Mouse (Mus musculus) limb, embryonic 12.5 days (tissue): Measurements from ENCODE around the gene Fndc1. TPM values are rescaled to one million over a fixed set of nuclear protein-coding genes. Genes with fewer than 3 reads are reported as not detected.

ENCODE experiments used
- ATAC-seq: fragments of 200-750 bp; cut with Nextera tagmentation; 2 replicates; pipeline ENCODE4 v1.8.0; 2017; ENCODE audit warnings: low read depth, moderate TSS enrichment; ENCODE audit not compliant: insufficient number of reproducible peaks, insufficient read depth, low FRiP score, low TSS enrichment
- H3K27ac ChIP-seq: fragments of 300-500 bp; sonication (generic); 2 replicates; pipeline ENCODE4 v1.5.1; 2016; ENCODE audit warnings: mild to moderate bottlenecking, moderate library complexity
- H3K27me3 ChIP-seq: fragments of 300-500 bp; sonication (generic); 2 replicates; pipeline ENCODE4 v1.6.1; 2016; ENCODE audit warnings: mild to moderate bottlenecking, moderate library complexity
- H3K36me3 ChIP-seq: fragments of 300-500 bp; sonication (generic); 2 replicates; pipeline ENCODE4 v1.6.1; 2016; ENCODE audit warnings: mild to moderate bottlenecking, moderate library complexity
- H3K4me1 ChIP-seq: fragments of 300-500 bp; sonication (generic); replicated peaks from 2 replicates; pipeline ENCODE4 v1.6.1; 2016
- H3K4me2 ChIP-seq: fragments of 300-500 bp; sonication (generic); 2 replicates; pipeline ENCODE4 v1.6.1; 2016; ENCODE audit warnings: mild to moderate bottlenecking, moderate library complexity
- H3K4me3 ChIP-seq: fragments of 300-500 bp; sonication (generic); replicated peaks from 2 replicates; pipeline ENCODE4 v1.5.1; 2016; ENCODE audit warnings: mild to moderate bottlenecking
- H3K9ac ChIP-seq: fragments of 300-500 bp; sonication (generic); replicated peaks from 2 replicates; pipeline ENCODE4 v1.6.1; 2016; ENCODE audit warnings: mild to moderate bottlenecking, moderate library complexity
- H3K9me3 ChIP-seq: fragments of 300-500 bp; sonication (generic); 2 replicates; pipeline ENCODE4 v1.6.1; 2016; ENCODE audit warnings: mild to moderate bottlenecking, moderate library complexity
- WGBS: fragments of 180-500 bp; shearing (Covaris S2); methylation state at CpG from one replicate; pipeline ENCODE4 v1.1.7; 2016; 5-methylcytosine and 5-hydroxymethylcytosine counted together
- polyA plus RNA-seq: library from polyadenylated mRNA; unstranded; fragments of >200 nt; fragmentation: Nextera tagmentation; extraction: Ambion mirVana; gene quantifications from 2 replicates; pipeline ENCODE4 v1.2.1, GENCODE M21; 2016

The Fndc1 gene
- polyA plus RNA-seq, 1 experiment from 2014 or later: 4.1 TPM

DNA sequence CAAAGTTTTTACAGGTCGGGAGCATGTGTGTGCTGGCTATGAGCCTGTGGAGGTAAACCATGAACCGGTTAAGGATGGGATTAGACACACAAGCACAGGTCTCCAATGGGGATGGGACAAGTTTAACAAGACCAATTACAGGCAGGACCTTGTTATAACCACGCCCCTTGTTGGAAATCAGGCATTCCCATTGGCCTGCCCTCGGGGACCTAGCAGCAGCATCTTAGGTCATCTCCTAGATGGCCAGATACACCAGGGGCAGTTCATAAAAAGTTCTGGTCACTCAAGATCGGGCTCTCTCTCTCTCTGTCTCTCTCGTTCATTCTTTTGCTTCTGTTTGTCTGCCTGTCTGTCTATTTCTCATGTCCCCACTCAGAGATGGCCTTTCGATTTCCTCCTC is 6.9 kb downstream of the Fndc1 start:
- no peaks in the 10 kb centered on the region for H3K9me3 ChIP-seq

DNA sequence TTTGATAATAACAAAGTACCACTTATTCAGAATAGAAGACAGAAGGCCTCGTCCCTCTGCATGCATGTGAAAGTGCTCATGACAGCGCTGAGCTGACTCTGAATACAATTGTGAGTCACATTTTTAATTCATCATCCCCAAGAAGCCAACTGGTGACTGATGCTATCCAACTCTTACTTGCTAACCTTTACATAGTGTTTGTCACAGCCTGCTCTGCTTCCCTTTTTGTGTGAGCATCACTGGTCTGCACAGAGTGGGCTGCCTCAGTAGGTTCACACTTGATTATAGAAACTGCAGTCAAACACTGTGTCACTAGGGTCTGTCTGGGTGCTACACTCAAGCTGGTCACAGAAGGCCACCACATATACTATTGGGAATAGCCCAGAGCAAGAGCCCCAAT is 10.5 kb downstream of the Fndc1 start:
- H3K4me1 ChIP-seq: no peaks in the 10 kb centered on the region
- no peak for ATAC-seq
- H3K27ac ChIP-seq: no peak overlapping the region
- no peaks in the 10 kb centered on the region for H3K36me3 ChIP-seq
- no peaks in the 10 kb centered on the region for H3K9me3 ChIP-seq
- H3K4me2 ChIP-seq: no peak overlapping the region
- 80% methylated on average over 2 of the region's 2 CpGs for WGBS
- no peak overlapping the region for H3K9ac ChIP-seq
- no peaks in the 10 kb centered on the region for H3K27me3 ChIP-seq
- H3K4me3 ChIP-seq: no peak overlapping the region

More for the DNA sequence above, 6.9 kb downstream of the Fndc1 start:
- no peak for ATAC-seq
- Histone ChIP-seq H3K4me2 (no peak overlapping the region), H3K27me3 (peaks cover 5% of the 10 kb centered on the region), H3K4me1 (no peaks in the 10 kb centered on the region), H3K36me3 (no peaks in the 10 kb centered on the region), H3K9ac (no peak overlapping the region), H3K4me3 (no peak overlapping the region), H3K27ac (no peak overlapping the region)
- WGBS: 75% methylated on average over 7 of the region's 7 CpGs

DNA sequence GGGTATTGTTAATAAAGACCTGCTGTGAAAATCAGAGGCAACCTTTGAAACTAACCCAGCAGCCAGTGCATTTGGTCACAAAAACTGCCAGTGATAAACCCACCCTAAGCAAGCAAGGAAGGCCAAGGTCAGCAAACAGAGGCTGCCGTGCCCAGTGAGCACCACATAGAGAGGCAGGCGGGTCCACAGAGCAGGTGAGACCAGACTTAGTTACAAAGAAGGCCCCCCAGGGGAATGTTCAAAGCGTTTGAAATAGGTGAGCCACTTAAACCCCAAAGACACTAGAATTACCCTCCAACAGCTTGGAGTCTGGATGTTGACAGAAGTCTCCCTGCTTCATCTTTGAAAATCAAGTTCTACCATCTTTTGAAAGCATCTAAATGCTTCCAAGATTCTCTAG is 12.7 kb downstream of the Fndc1 start:
- WGBS: 66% methylated on average over 3 of the region's 3 CpGs
- Histone ChIP-seq H3K9ac (no peak overlapping the region), H3K4me3 (no peak overlapping the region), H3K9me3 (no peaks in the 10 kb centered on the region), H3K4me1 (no peaks in the 10 kb centered on the region), H3K27ac (no peak overlapping the region), H3K27me3 (no peaks in the 10 kb centered on the region), H3K36me3 (no peaks in the 10 kb centered on the region), H3K4me2 (no peak overlapping the region)
- no peak for ATAC-seq

DNA sequence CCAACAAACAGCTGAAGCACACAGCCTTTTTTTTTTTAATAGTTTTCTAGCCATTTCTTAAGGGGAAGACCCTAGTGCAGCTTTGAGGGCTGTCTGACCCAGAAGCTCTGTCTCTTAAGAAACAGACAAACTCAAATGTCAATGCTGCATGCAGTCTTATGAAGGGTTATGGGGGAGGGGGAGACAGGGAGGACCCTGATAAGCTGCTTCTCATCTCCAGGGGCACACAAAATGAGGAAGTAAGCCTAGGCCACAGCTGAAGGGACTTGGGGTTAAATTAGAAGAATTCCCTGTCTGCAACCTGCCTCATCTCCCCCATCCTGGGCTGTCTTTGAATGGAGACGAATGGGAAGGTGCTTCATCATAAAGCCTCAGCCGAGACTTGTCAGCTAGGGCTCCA is 19.1 kb downstream of the Fndc1 start:
- Histone ChIP-seq H3K36me3 (no peaks in the 10 kb centered on the region), H3K9me3 (no peaks in the 10 kb centered on the region), H3K4me3 (no peak overlapping the region), H3K4me2 (no peak overlapping the region), H3K9ac (no peak overlapping the region), H3K4me1 (no peaks in the 10 kb centered on the region), H3K27me3 (no peaks in the 10 kb centered on the region), H3K27ac (no peak overlapping the region)
- ATAC-seq: no peak
- 81% methylated on average over 2 of the region's 2 CpGs for WGBS

DNA sequence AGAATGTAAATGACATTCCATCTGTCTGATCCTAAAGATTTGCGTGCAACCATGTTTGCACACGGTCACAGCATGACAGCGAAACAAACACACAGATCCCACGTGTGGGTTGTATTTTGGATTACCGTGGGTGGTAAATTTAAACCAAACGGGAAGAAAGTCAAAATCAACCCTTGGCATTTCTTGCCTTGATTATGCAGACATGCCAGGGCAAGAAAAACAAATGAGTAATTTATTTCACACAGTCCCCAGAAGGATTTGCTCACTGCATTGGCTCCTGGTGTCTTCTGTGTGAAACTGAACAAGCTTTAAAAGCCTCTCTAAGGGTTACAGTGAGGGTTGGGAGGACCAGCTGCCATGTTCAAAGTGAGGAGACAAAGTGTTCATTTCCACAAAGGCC is 22.0 kb downstream of the Fndc1 start:
- no peak overlapping the region for H3K4me2 ChIP-seq
- ATAC-seq: no peak
- H3K4me1 ChIP-seq: no peaks in the 10 kb centered on the region
- H3K36me3 ChIP-seq: no peaks in the 10 kb centered on the region
- no peak overlapping the region for H3K4me3 ChIP-seq
- H3K27me3 ChIP-seq: no peaks in the 10 kb centered on the region
- H3K27ac ChIP-seq: no peak overlapping the region
- no peaks in the 10 kb centered on the region for H3K9me3 ChIP-seq
- 83% methylated on average over 6 of the region's 6 CpGs for WGBS
- no peak overlapping the region for H3K9ac ChIP-seq

DNA sequence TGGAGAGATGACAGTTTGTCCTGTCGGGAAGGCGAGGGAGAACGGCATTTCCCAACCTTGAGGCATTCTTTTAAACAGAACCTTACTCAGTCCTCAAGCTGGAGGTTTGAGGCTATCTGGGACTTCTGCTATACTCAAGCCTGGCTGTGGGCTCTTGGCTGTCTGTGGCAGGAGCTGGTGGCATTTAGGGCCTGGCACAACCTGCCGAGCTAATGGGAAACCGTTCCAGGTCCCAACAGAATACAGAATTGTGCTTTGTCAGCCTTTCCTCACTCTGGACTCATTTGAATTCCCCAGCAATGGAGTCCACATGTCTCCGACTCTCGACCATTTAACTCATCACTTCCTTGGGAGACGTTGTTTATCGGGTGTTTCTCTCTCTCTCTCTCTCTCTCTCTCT is 24.6 kb downstream of the Fndc1 start:
- Histone ChIP-seq H3K27ac (no peak overlapping the region), H3K36me3 (no peaks in the 10 kb centered on the region), H3K9ac (no peak overlapping the region), H3K4me3 (no peak overlapping the region), H3K9me3 (no peaks in the 10 kb centered on the region), H3K4me2 (no peak overlapping the region), H3K27me3 (no peaks in the 10 kb centered on the region), H3K4me1 (no peaks in the 10 kb centered on the region)
- no peak for ATAC-seq
- WGBS: 86% methylated on average over 9 of the region's 9 CpGs

DNA sequence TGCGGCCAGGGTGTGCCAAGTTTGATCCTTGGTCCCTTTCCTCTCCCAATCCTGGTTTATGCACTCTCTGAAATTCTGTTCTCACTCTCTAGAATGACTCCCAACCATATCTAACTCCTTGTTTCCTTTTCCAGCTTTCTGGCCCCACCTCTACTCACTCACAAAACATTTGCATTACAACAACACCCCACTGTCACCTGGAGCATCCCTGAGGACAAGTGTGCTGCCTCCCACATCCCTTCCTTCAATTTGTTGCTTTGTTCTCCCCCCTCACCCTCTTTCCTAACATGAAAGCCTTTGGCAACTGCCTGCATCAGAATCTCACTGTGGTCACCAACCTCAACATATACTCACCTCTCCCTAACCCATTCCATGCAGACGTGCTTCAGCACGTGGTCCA is 27.2 kb downstream of the Fndc1 start:
- Histone ChIP-seq H3K9me3 (no peaks in the 10 kb centered on the region), H3K27me3 (no peaks in the 10 kb centered on the region), H3K4me2 (no peak overlapping the region), H3K27ac (no peak overlapping the region), H3K36me3 (no peaks in the 10 kb centered on the region), H3K9ac (no peak overlapping the region), H3K4me1 (no peaks in the 10 kb centered on the region), H3K4me3 (no peak overlapping the region)
- WGBS: 70% methylated on average over 3 of the region's 3 CpGs
- ATAC-seq: no peak

DNA sequence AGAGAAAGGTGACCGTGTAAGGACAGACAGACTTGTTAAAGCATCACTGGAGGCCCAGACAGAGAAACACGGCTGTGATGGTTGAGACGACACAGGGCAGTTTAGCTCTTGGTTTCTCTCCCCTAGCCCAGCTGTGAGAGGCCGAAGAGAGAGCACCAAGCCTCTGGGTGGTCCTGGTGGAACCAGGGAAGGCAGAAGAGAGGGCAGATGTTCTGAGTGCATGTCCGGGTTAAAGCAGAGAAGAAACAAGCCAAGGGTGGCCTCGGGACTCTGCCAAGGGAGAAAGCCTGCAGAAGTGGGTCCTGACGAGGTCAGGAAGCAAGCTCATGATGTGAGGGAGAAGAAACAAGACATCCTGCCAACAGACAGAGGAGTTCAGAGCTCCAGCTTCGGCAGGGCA is 31.5 kb downstream of the Fndc1 start:
- Histone ChIP-seq H3K9me3 (no peaks in the 10 kb centered on the region), H3K9ac (no peak overlapping the region), H3K27ac (no peak overlapping the region), H3K4me2 (no peak overlapping the region), H3K4me1 (0 out of 2 replicates have a peak, but pooled peaks cover 2% of the 10 kb centered on the region), H3K4me3 (no peak overlapping the region), H3K27me3 (no peaks in the 10 kb centered on the region), H3K36me3 (no peaks in the 10 kb centered on the region)
- no peak for ATAC-seq
- WGBS: 78% methylated on average over 8 of the region's 8 CpGs

DNA sequence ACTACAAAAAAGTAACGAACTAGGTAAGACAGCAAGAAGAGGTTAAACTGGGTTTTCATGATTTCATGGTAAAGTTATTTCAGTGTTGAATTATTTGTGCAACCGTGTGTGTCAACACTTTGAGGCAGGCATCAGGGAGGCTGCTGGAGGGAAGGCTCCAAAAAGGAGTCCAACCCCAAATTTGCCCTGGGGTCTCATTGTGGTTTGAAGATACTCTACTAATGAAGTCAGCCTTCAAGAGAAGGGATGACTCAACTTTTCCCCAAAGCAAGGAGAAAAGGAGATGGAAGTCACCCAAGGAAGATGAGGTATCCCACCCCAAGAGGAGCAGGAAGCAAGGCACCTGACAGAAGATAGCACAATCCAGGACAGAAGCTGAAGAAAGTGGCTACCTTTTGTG is 31.9 kb downstream of the Fndc1 start:
- Histone ChIP-seq H3K4me2 (no peak overlapping the region), H3K4me3 (no peak overlapping the region), H3K36me3 (no peaks in the 10 kb centered on the region), H3K9me3 (no peaks in the 10 kb centered on the region), H3K4me1 (0 out of 2 replicates have a peak, but pooled peaks cover 2% of the 10 kb centered on the region), H3K27me3 (no peaks in the 10 kb centered on the region), H3K9ac (no peak overlapping the region), H3K27ac (no peak overlapping the region)
- WGBS: 75% methylated on average over 2 of the region's 2 CpGs
- ATAC-seq: no peak

DNA sequence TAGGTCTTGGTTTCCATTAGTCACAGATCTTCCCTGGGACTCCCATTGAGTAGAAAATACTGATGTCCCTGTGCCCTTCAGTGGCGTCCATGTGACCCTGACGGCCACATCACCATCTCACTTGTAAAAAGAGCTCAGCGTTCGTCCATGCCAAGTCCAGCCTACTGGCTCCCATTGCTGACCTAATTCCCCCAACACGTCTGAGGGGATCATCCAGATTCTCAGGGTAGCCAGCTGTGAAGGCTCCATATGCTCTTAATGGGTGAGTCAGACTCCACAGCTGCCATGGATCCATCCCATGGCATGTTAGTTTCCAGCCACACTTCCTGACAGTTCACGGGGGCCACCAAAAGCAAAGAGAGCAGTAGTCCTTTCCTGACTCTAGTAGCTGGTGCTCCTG is 33.0 kb downstream of the Fndc1 start:
- no peaks in the 10 kb centered on the region for H3K36me3 ChIP-seq
- no peak overlapping the region for H3K27ac ChIP-seq
- no peaks in the 10 kb centered on the region for H3K27me3 ChIP-seq
- no peaks in the 10 kb centered on the region for H3K9me3 ChIP-seq
- no peak for ATAC-seq
- WGBS: 81% methylated on average over 6 of the region's 6 CpGs
- H3K4me1 ChIP-seq: 0 out of 2 replicates have a peak, but pooled peaks cover 2% of the 10 kb centered on the region
- no peak overlapping the region for H3K9ac ChIP-seq
- H3K4me3 ChIP-seq: no peak overlapping the region
- no peak overlapping the region for H3K4me2 ChIP-seq

DNA sequence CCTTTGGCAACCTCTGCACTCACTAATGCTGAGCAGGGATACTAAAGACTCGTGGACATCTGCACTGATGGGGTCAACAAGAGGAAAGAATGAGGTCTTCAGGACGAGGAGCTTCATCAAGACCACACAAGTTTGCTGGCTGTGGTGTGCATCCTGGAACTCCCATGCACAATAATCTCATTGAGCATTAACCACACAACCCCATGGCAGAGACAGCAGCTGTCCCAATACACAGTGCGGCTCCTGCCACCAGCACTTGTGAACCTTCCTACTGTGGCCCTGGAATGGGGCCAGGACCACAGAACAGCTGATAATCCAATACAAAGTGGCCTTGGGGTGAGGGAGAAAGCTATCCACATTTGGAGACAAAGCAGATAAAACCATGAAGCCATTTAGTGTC is 36.6 kb downstream of the Fndc1 start:
- Histone ChIP-seq H3K4me3 (no peak overlapping the region), H3K9me3 (no peaks in the 10 kb centered on the region), H3K27ac (no peak overlapping the region), H3K27me3 (no peaks in the 10 kb centered on the region), H3K4me2 (no peak overlapping the region), H3K36me3 (no peaks in the 10 kb centered on the region), H3K9ac (no peak overlapping the region), H3K4me1 (0 out of 2 replicates have a peak, but pooled peaks cover 2% of the 10 kb centered on the region)
- ATAC-seq: no peak
- 81% methylated on average over 3 of the region's 3 CpGs for WGBS

DNA sequence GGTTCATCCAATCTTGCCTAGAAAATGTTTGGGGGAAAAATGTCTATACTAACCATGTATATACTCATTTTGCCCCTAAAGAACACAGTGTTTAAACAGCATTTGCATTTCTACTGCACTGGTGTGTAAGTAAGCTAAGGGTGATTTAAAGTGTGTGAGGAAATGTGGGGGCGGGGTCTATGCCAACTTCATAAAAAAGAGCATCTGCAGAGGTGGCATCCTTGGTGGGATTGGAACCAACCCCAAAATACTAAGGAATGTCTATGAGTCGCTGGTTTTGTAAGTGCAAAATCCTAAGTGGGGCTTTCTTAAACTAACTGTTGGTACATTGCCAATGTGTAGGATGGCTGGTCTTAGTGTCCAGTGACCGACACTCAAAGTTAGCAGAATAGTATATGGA is 53.0 kb downstream of the Fndc1 start:
- no peak overlapping the region for H3K4me2 ChIP-seq
- no peak for ATAC-seq
- no peaks in the 10 kb centered on the region for H3K36me3 ChIP-seq
- H3K9ac ChIP-seq: no peak overlapping the region
- no peaks in the 10 kb centered on the region for H3K27me3 ChIP-seq
- H3K4me1 ChIP-seq: peaks cover 4% of the 10 kb centered on the region; the same call in 1 of the 2 replicates
- H3K27ac ChIP-seq: no peak overlapping the region
- no peak overlapping the region for H3K4me3 ChIP-seq
- no peaks in the 10 kb centered on the region for H3K9me3 ChIP-seq
- WGBS: 88% methylated on average over 3 of the region's 3 CpGs
